Mouse (Mus musculus) forebrain, embryonic 14.5 days (tissue): Measurements from ENCODE around the gene Ttc16. TPM values are rescaled to one million over a fixed set of nuclear protein-coding genes. Genes with fewer than 3 reads are reported as not detected.

Source experiments
- ATAC-seq: fragments of 200-750 bp; cut with Nextera tagmentation; 2 replicates; pipeline ENCODE4 v1.8.0; 2017; ENCODE audit warnings: mild to moderate bottlenecking, moderate library complexity
- DNase-seq: peaks from one replicate; pipeline ENCODE4 v3.0.0-alpha.2; 2015; ENCODE audit warnings: low spot score
- H3K27ac ChIP-seq: fragments of 300-500 bp; sonication (generic); 2 replicates; pipeline ENCODE4 v1.5.1; 2014; ENCODE audit warnings: low read depth, mild to moderate bottlenecking, control low read depth, low read length, moderate library complexity
- H3K27me3 ChIP-seq: fragments of 300-500 bp; sonication (generic); replicated peaks from 2 replicates; pipeline ENCODE4 v1.6.1; 2014; ENCODE audit warnings: low read length, control low read depth, mixed read lengths; ENCODE audit not compliant: control insufficient read depth, insufficient read depth
- H3K36me3 ChIP-seq: fragments of 300-500 bp; sonication (generic); 2 replicates; pipeline ENCODE4 v1.6.1; 2014; ENCODE audit warnings: low read length, control low read depth; ENCODE audit not compliant: control insufficient read depth, insufficient read depth
- H3K4me1 ChIP-seq: fragments of 300-500 bp; sonication (generic); 2 replicates; pipeline ENCODE4 v1.6.1; 2014; ENCODE audit warnings: antibody characterized with exemption, low read length, control low read depth; ENCODE audit not compliant: control insufficient read depth, insufficient read depth
- H3K4me2 ChIP-seq: fragments of 300-500 bp; sonication (generic); 2 replicates; pipeline ENCODE4 v1.6.1; 2014; ENCODE audit warnings: mild to moderate bottlenecking, control low read depth, low read length
- H3K4me3 ChIP-seq: fragments of 300-500 bp; sonication (generic); 2 replicates; pipeline ENCODE4 v1.5.1; 2014; ENCODE audit warnings: low read depth, low read length, control low read depth
- H3K9ac ChIP-seq: fragments of 300-500 bp; sonication (generic); 2 replicates; pipeline ENCODE4 v1.6.1; 2014; ENCODE audit warnings: mild to moderate bottlenecking, low read length, control low read depth, moderate library complexity
- H3K9me3 ChIP-seq: fragments of 300-500 bp; sonication (generic); replicated peaks from 2 replicates; pipeline ENCODE4 v1.6.1; 2016; ENCODE audit warnings: low read length, control low read depth, mixed read lengths; ENCODE audit not compliant: control insufficient read depth
- WGBS: fragments of 180-500 bp; shearing (Covaris S2); extraction: QIAGEN DNeasy Blood & Tissue Kit; methylation state at CpG from one replicate; pipeline ENCODE4 v1.1.7; 2014; 5-methylcytosine and 5-hydroxymethylcytosine counted together
- polyA plus RNA-seq: library from polyadenylated mRNA; unstranded; fragments of >200 nt; fragmentation: Nextera tagmentation; extraction: Ambion mirVana; gene quantifications from 2 replicates; pipeline ENCODE4 v1.2.1, GENCODE M21; 2014

The Ttc16 gene
- polyA plus RNA-seq, 1 experiment from 2014 or later: 0.27 TPM

GRCm38 (mm10) chr2:32788581-32788980, 13.1 kb upstream of the Ttc16 start:
- H3K4me3 ChIP-seq: no peak overlapping the region
- no peak overlapping the region for H3K4me2 ChIP-seq
- no peak overlapping the region for H3K27ac ChIP-seq
- H3K4me1 ChIP-seq: no peaks in the 10 kb centered on the region
- no peak overlapping the region for H3K9ac ChIP-seq
- no peaks in the 10 kb centered on the region for H3K27me3 ChIP-seq
- H3K36me3 ChIP-seq: peaks cover 19% of the 10 kb centered on the region
- WGBS: 70% methylated on average over 2 of the region's 2 CpGs
- no peaks in the 10 kb centered on the region for H3K9me3 ChIP-seq
- ATAC-seq: no peak
- no peak for DNase-seq

DNA sequence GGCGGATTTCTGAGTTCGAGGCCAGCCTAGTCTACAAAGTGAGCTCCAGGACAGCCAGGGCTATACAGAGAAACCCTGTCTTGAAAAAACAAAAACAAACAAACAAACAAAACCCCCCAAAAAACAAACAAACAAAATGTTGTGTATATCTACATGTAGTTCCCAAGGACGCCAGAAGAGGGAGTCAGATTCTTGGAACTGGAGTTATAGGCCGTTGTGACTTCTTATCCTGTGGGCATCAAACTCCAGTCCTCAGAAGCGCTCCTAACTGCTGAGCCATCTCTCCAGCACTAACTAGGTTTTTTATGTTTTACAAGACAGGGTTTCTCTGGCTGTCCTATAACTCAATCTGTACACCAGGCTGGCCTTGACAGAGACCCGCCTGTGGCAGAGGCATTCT, 11.7 kb upstream of the Ttc16 start:
- no peak overlapping the region for H3K4me2 ChIP-seq
- WGBS: 59% methylated on average over 6 of the region's 6 CpGs
- no peaks in the 10 kb centered on the region for H3K27me3 ChIP-seq
- H3K4me1 ChIP-seq: no peaks in the 10 kb centered on the region
- DNase-seq (peak; percentile 52), ATAC-seq (no peak)
- peaks cover 19% of the 10 kb centered on the region for H3K36me3 ChIP-seq
- H3K27ac ChIP-seq: no peak overlapping the region
- no peaks in the 10 kb centered on the region for H3K9me3 ChIP-seq
- no peak overlapping the region for H3K9ac ChIP-seq
- H3K4me3 ChIP-seq: no peak overlapping the region

GRCm38 (mm10) chr2:32784048-32784681, 8.7 kb upstream of the Ttc16 start, which contains the start of gene Cfap157:
TSS of gene Cfap157 (minus strand) at chr2:32784428.
- no peaks in the 10 kb centered on the region for H3K27me3 ChIP-seq
- 70% methylated on average over 4 of the region's 4 CpGs for WGBS
- no peaks in the 10 kb centered on the region for H3K9me3 ChIP-seq
- no peak for ATAC-seq
- peak; percentile 37 for DNase-seq
- H3K9ac ChIP-seq: no peak within 1 kb of the TSS
- no peaks in the 10 kb centered on the region for H3K4me1 ChIP-seq
- peaks cover 3% of the 10 kb centered on the region; the same call in 1 of the 2 replicates for H3K36me3 ChIP-seq
- H3K4me2 ChIP-seq: no peak within 1 kb of the TSS
- no peak within 1 kb of the TSS for H3K27ac ChIP-seq
- no peak within 1 kb of the TSS for H3K4me3 ChIP-seq

DNA sequence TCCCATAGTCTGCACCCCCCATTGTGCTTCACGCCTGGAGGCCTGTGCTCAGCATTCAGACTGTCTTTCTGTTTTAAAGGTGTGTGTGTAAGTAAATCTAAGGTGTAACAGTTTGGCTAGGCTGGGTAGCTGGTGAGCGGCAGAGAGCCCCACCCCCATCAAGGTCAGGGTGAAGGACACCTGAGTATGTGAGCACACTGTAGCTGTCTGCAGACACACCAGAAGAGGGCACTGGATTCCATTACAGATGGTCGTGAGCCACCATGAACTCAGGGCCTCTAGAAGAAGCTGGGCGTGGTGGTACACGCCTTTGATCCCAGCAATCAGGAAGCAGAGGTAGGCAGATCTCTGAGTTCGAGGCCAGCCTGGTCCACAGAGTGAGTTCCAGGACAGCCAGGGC, 6.3 kb upstream of the Ttc16 start:
- Histone ChIP-seq H3K9ac (no peak overlapping the region), H3K4me2 (no peak overlapping the region), H3K36me3 (no peaks in the 10 kb centered on the region), H3K27me3 (no peaks in the 10 kb centered on the region), H3K4me3 (no peak overlapping the region), H3K27ac (no peak overlapping the region), H3K4me1 (no peaks in the 10 kb centered on the region), H3K9me3 (no peaks in the 10 kb centered on the region)
- DNase-seq: no peak
- no peak for ATAC-seq
- WGBS: 78% methylated on average over 6 of the region's 6 CpGs

GRCm38 (mm10) chr2:32779714-32780113, 4.3 kb upstream of the Ttc16 start:
- no peaks in the 10 kb centered on the region for H3K9me3 ChIP-seq
- H3K27me3 ChIP-seq: no peaks in the 10 kb centered on the region
- ATAC-seq (no peak), DNase-seq (no peak)
- no peaks in the 10 kb centered on the region for H3K36me3 ChIP-seq
- H3K9ac ChIP-seq: no peak overlapping the region
- H3K4me3 ChIP-seq: no peak overlapping the region
- H3K4me2 ChIP-seq: no peak overlapping the region
- H3K27ac ChIP-seq: no peak overlapping the region
- WGBS: 91% methylated on average over 6 of the region's 6 CpGs
- peaks cover 5% of the 10 kb centered on the region for H3K4me1 ChIP-seq

- H3K9ac ChIP-seq: no peak overlapping the region
- ATAC-seq: no peak
- H3K4me3 ChIP-seq: no peak overlapping the region
- H3K4me2 ChIP-seq: no peak overlapping the region
- H3K36me3 ChIP-seq: no peaks in the 10 kb centered on the region
- peak; percentile 59 for DNase-seq
- 13% methylated on average over 8 of the region's 8 CpGs for WGBS
- no peak overlapping the region for H3K27ac ChIP-seq
- no peaks in the 10 kb centered on the region for H3K9me3 ChIP-seq
- H3K27me3 ChIP-seq: no peaks in the 10 kb centered on the region
- H3K4me1 ChIP-seq: peaks cover 5% of the 10 kb centered on the region
Observed at GRCm38 (mm10) chr2:32779131-32779530, 3.7 kb upstream of the Ttc16 start.

DNA sequence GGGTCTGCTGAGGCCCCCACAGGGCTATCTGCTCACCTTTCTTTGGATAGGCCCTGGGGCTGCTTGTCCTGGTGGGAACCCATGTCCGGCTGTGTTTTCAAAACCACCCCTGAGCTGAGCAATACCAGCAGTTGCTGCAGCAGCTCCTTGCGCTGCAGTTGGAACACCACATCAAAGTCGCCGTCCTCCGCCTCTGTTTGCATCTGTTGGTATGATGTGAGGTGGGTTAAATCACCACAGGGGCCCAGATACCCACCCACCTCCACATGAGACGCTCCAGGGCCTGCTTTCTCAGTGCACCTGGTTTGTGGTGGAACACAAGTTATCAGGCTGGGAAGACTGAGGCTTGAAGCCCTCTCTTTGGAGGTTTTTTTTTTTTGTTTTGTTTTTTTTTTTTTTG, 2.6 kb upstream of the Ttc16 start:
- no peak for ATAC-seq
- H3K4me2 ChIP-seq: no peak overlapping the region
- H3K9ac ChIP-seq: no peak overlapping the region
- H3K27ac ChIP-seq: no peak overlapping the region
- H3K4me3 ChIP-seq: no peak overlapping the region
- H3K27me3 ChIP-seq: no peaks in the 10 kb centered on the region
- WGBS: 93% methylated on average over 6 of the region's 6 CpGs
- no peaks in the 10 kb centered on the region for H3K9me3 ChIP-seq
- no peak for DNase-seq
- peaks cover 5% of the 10 kb centered on the region for H3K4me1 ChIP-seq
- H3K36me3 ChIP-seq: no peaks in the 10 kb centered on the region

DNA sequence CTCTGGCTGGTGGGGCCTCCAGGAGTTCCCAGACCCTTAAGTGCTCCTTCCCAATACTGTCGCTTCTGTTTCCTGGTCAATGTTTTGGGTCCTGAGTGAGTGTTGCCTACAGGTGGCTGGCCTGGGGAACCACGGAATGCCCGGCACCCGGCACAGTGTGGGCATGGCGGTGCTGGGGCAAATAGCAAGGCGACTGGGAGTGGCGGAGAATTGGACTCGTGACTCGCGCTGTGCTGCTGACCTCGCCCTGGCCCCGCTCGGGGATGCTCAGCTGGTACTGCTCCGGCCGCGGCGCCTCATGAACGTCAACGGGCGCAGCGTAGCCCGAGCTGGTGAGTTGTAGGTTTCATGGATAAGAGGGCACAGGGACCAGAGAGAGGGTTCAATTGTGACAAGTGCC, 759 bp upstream of the Ttc16 start:
- Histone ChIP-seq H3K27ac (no peak overlapping the region), H3K4me2 (peak overlapping the region; percentile 71), H3K9ac (peak overlapping the region; percentile 35; the same call in 1 of the 2 replicates), H3K9me3 (no peaks in the 10 kb centered on the region), H3K4me3 (peak overlapping the region; percentile 48), H3K4me1 (peaks cover 5% of the 10 kb centered on the region), H3K36me3 (no peaks in the 10 kb centered on the region), H3K27me3 (no peaks in the 10 kb centered on the region)
- ATAC-seq (no peak), DNase-seq (no peak)
- 31% methylated on average over 22 of the region's 22 CpGs for WGBS

DNA sequence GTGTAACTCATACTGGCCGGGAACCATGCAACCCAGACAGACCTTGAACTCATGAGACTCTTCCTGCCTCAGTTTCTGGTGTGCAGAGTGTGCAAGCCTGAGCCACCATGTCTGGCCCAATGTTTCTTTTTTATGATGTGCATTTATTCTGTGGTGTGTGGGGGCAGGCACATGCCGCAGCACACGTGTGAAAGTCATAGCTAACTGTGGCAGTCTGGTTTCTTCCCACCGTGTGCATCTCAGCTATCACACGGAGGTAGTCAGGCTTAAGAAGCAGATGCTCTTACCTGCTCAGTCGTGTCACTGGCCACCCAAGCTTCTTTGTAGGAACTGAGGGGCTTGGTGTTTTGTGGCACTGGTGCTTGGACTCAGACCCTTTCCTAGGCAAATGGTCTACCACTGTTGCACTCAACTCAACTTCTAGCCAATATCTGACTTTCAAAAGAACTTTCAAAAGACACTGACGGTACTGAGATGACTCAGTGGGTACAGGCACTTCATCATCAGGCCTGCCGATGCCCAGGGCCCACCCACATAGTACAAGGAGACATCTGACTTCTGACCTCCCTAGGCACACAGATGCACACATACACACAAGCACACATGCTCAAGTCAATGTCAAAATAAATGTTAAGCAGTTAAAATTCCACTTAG, 2.7 kb downstream of the Ttc16 start:
- H3K36me3 ChIP-seq: no peaks in the 10 kb centered on the region
- peaks cover 5% of the 10 kb centered on the region for H3K4me1 ChIP-seq
- WGBS: 85% methylated on average over 8 of the region's 8 CpGs
- no peak overlapping the region for H3K9ac ChIP-seq
- H3K4me3 ChIP-seq: no peak overlapping the region
- no peaks in the 10 kb centered on the region for H3K27me3 ChIP-seq
- no peaks in the 10 kb centered on the region for H3K9me3 ChIP-seq
- no peak overlapping the region for H3K4me2 ChIP-seq
- DNase-seq (no peak), ATAC-seq (no peak)
- no peak overlapping the region for H3K27ac ChIP-seq
